Mouse (Mus musculus) CH12.LX (cell line): ENCODE results near the gene Cysrt1. TPM values are rescaled to one million over a fixed set of nuclear protein-coding genes. Genes with fewer than 3 reads are reported as not detected.

Source experiments
- DNase-seq: peaks from one replicate; pipeline ENCODE4 v3.0.0-alpha.2; 2013; ENCODE audit errors: extremely low read depth
- H3K27ac ChIP-seq: 2 replicates; pipeline ENCODE4 v1.5.1; 2012; ENCODE audit warnings: low read depth, mild to moderate bottlenecking, control low read depth, moderate library complexity; ENCODE audit not compliant: insufficient read depth
- H3K27me3 ChIP-seq: replicated peaks from 2 replicates; pipeline ENCODE3; 2012; ENCODE audit warnings: inconsistent platforms
- H3K36me3 ChIP-seq, 2 experiments: replicated peaks in 1 of 2; 2 replicates each; pipeline versions ENCODE3 to v1.6.1; 2012; ENCODE audit warnings: inconsistent platforms in 1 of 2, low read length in 1 of 2, mild to moderate bottlenecking in 1 of 2, mixed read lengths in 1 of 2, moderate library complexity in 1 of 2; ENCODE audit not compliant: control insufficient read depth in 1 of 2, insufficient read depth in 1 of 2
- H3K4me1 ChIP-seq, 2 experiments: 2 replicates each; pipeline ENCODE4 v1.6.1; 2012; ENCODE audit warnings: inconsistent platforms in 1 of 2, moderate library complexity in 1 of 2; ENCODE audit not compliant: insufficient read depth in 2 of 2, control insufficient read depth in 1 of 2
- H3K4me2 ChIP-seq: 2 replicates; pipeline ENCODE4 v1.6.1; 2012; ENCODE audit warnings: low read depth, mild to moderate bottlenecking, control low read depth; ENCODE audit not compliant: poor library complexity, insufficient read depth, severe bottlenecking
- H3K4me3 ChIP-seq, 3 experiments: fragments of 150-350 bp in 1 of 3; sonication (generic) in 1 of 3; replicated peaks in 1 of 3; 2 replicates each; pipeline versions ENCODE3 to v1.5.1; 2011 to 2012; ENCODE audit warnings: low read depth in 2 of 3, low read length in 2 of 3, mild to moderate bottlenecking in 2 of 3, moderate library complexity in 2 of 3, control low read depth in 1 of 3, improper control_type of control experiment in 1 of 3, inconsistent platforms in 1 of 3, mixed read lengths in 1 of 3; ENCODE audit not compliant: poor library complexity in 1 of 3
- H3K79me2 ChIP-seq: replicated peaks from 2 replicates; pipeline ENCODE4 v1.6.1; 2012; ENCODE audit warnings: mild to moderate bottlenecking, moderate library complexity; ENCODE audit not compliant: control insufficient read depth, poor library complexity, insufficient read depth, severe bottlenecking; ENCODE audit errors: extremely low read depth
- H3K9ac ChIP-seq: 2 replicates; pipeline ENCODE4 v1.6.1; 2012; ENCODE audit warnings: low read depth, mild to moderate bottlenecking, control low read depth, moderate library complexity; ENCODE audit not compliant: insufficient read depth
- H3K9me3 ChIP-seq: replicated peaks from 2 replicates; pipeline ENCODE3; 2012; ENCODE audit warnings: low read length, inconsistent platforms, mixed read lengths
- BHLHE40 ChIP-seq: IDR thresholded peaks from 2 replicates; pipeline ENCODE4 v1.6.1; 2011; ENCODE audit warnings: mild to moderate bottlenecking, low read depth, low read length, improper control_type of control experiment
- CHD2 ChIP-seq: IDR thresholded peaks from 2 replicates; pipeline ENCODE4 v1.6.1; 2011; ENCODE audit warnings: low read length, improper control_type of control experiment
- CTCF ChIP-seq, 2 experiments: IDR thresholded peaks in 1 of 2; conservative IDR thresholded peaks in 1 of 2; 2 replicates each; pipeline ENCODE4 v1.5.1; 2011 to 2012; ENCODE audit warnings: low read depth in 2 of 2, low read length in 2 of 2, improper control_type of control experiment in 1 of 2, inconsistent platforms in 1 of 2, mild to moderate bottlenecking in 1 of 2, moderate library complexity in 1 of 2
- E2F4 ChIP-seq: IDR thresholded peaks from 2 replicates; pipeline ENCODE4 v1.6.1; 2011; ENCODE audit warnings: low read depth, low read length, improper control_type of control experiment; ENCODE audit not compliant: insufficient replicate concordance
- ELF1 ChIP-seq: IDR thresholded peaks from 2 replicates; pipeline ENCODE4 v1.6.1; 2014; ENCODE audit warnings: low read depth, mild to moderate bottlenecking, inconsistent platforms, low read length, improper control_type of control experiment
- ETS1 ChIP-seq: conservative IDR thresholded peaks from 2 replicates; pipeline ENCODE4 v1.6.1; 2012; ENCODE audit warnings: low read depth, mild to moderate bottlenecking, inconsistent platforms, low read length, improper control_type of control experiment, moderate library complexity
- IRF4 ChIP-seq: IDR thresholded peaks from 2 replicates; pipeline ENCODE4 v1.6.1; 2014; ENCODE audit warnings: low read depth, mild to moderate bottlenecking, inconsistent platforms, low read length, improper control_type of control experiment
- JUN ChIP-seq: IDR thresholded peaks from 2 replicates; pipeline ENCODE4 v1.6.1; 2011; ENCODE audit warnings: low read depth, mild to moderate bottlenecking, low read length, improper control_type of control experiment, moderate library complexity; ENCODE audit not compliant: insufficient read depth
- JUND ChIP-seq: conservative IDR thresholded peaks from 2 replicates; pipeline ENCODE4 v1.6.1; 2011; ENCODE audit warnings: low read depth, low read length, improper control_type of control experiment
- KAT2A ChIP-seq: IDR thresholded peaks from 2 replicates; pipeline ENCODE4 v1.6.1; 2012; ENCODE audit warnings: low read length, improper control_type of control experiment, inconsistent platforms; ENCODE audit not compliant: insufficient replicate concordance
- MAZ ChIP-seq: IDR thresholded peaks from 2 replicates; pipeline ENCODE4 v1.6.1; 2012; ENCODE audit warnings: low read depth, mild to moderate bottlenecking, inconsistent platforms, low read length, improper control_type of control experiment, moderate library complexity
- MEF2A ChIP-seq: IDR thresholded peaks from 2 replicates; pipeline ENCODE4 v1.6.1; 2014; ENCODE audit warnings: low read depth, mild to moderate bottlenecking, inconsistent platforms, low read length, improper control_type of control experiment, borderline replicate concordance
- MXI1 ChIP-seq: IDR thresholded peaks from 2 replicates; pipeline ENCODE4 v1.6.1; 2011; ENCODE audit warnings: mild to moderate bottlenecking, low read depth, low read length, improper control_type of control experiment
- MYC ChIP-seq: IDR thresholded peaks from 2 replicates; pipeline ENCODE4 v1.6.1; 2011; ENCODE audit warnings: low read depth, mild to moderate bottlenecking, improper control_type of control experiment, low read length
- NELFE ChIP-seq: IDR thresholded peaks from 2 replicates; pipeline ENCODE4 v1.6.1; 2011; ENCODE audit warnings: low read depth, low read length, improper control_type of control experiment
- NRF1 ChIP-seq: IDR thresholded peaks from 2 replicates; pipeline ENCODE4 v1.6.1; 2014; ENCODE audit warnings: low read depth, mild to moderate bottlenecking, inconsistent platforms, low read length, improper control_type of control experiment, moderate library complexity
- PAX5 ChIP-seq: IDR thresholded peaks from 2 replicates; pipeline ENCODE4 v1.6.1; 2012; ENCODE audit warnings: low read length, inconsistent platforms, mixed read lengths
- POLR2A ChIP-seq: IDR thresholded peaks from 2 replicates; pipeline ENCODE4 v1.6.1; 2011; ENCODE audit warnings: low read depth, mild to moderate bottlenecking, improper control_type of control experiment, low read length
- RAD21 ChIP-seq: IDR thresholded peaks from 2 replicates; pipeline ENCODE4 v1.6.1; 2011; ENCODE audit warnings: low read depth, mild to moderate bottlenecking, low read length, improper control_type of control experiment, moderate library complexity
- SIN3A ChIP-seq: IDR thresholded peaks from 2 replicates; pipeline ENCODE4 v1.6.1; 2012; ENCODE audit warnings: low read length, improper control_type of control experiment, inconsistent platforms
- SMC3 ChIP-seq: IDR thresholded peaks from 2 replicates; pipeline ENCODE4 v1.6.1; 2011; ENCODE audit warnings: low read depth, low read length, improper control_type of control experiment
- TBP ChIP-seq: conservative IDR thresholded peaks from 2 replicates; pipeline ENCODE4 v1.6.1; 2011; ENCODE audit warnings: low read depth, low read length, improper control_type of control experiment
- TCF12 ChIP-seq: IDR thresholded peaks from 2 replicates; pipeline ENCODE4 v1.6.1; 2014; ENCODE audit warnings: low read depth, mild to moderate bottlenecking, inconsistent platforms, low read length, improper control_type of control experiment
- UBTF ChIP-seq: IDR thresholded peaks from 2 replicates; pipeline ENCODE4 v1.6.1; 2012; ENCODE audit warnings: low read depth, mild to moderate bottlenecking, inconsistent platforms, low read length, improper control_type of control experiment, moderate library complexity
- ZC3H11A ChIP-seq: IDR thresholded peaks from 2 replicates; pipeline ENCODE4 v1.6.1; 2012; ENCODE audit warnings: low read depth, mild to moderate bottlenecking, inconsistent platforms, low read length, improper control_type of control experiment
- ZNF384 ChIP-seq: IDR thresholded peaks from 2 replicates; pipeline ENCODE4 v1.6.1; 2012; ENCODE audit warnings: low read depth, low read length, improper control_type of control experiment, inconsistent platforms
- dilution Hi-C: fragments of 300-500 bp; cut with MboI; formaldehyde crosslinking; loops from 2 replicates; pipeline ENCODE4 v1.14.3; 2020; ENCODE audit warnings: low sequenced_read_pairs; ENCODE audit not compliant: extremely low pct_unique_long_range_greater_than_20kb, extremely low pct_ligation_motif_present
- in situ Hi-C: fragments of 300-500 bp; cut with MboI; formaldehyde crosslinking; loops from 3 replicates; pipeline ENCODE4 v1.14.3; 2019; ENCODE audit warnings: low sequenced_read_pairs, low pct_ligation_motif_present, low pct_unique_long_range_greater_than_20kb, mixed read lengths
- polyA plus RNA-seq: library from polyadenylated mRNA; unstranded; fragments of >175 nt; gene quantifications from 2 replicates; pipeline ENCODE4 v1.2.1, GENCODE M21; 2012; ENCODE audit warnings: low read depth; ENCODE audit not compliant: insufficient read length
- total RNA-seq, 2 experiments: library from RNA; depleted of rRNA; stranded (reverse); fragments of 300-350 nt in 1 of 2; fragments of >200 nt in 1 of 2; gene quantifications; 2 replicates each; pipeline ENCODE4 v1.2.3; 2012 to 2014

The Cysrt1 gene
- total and polyA plus RNA-seq, 3 experiments, result not detected

DNA sequence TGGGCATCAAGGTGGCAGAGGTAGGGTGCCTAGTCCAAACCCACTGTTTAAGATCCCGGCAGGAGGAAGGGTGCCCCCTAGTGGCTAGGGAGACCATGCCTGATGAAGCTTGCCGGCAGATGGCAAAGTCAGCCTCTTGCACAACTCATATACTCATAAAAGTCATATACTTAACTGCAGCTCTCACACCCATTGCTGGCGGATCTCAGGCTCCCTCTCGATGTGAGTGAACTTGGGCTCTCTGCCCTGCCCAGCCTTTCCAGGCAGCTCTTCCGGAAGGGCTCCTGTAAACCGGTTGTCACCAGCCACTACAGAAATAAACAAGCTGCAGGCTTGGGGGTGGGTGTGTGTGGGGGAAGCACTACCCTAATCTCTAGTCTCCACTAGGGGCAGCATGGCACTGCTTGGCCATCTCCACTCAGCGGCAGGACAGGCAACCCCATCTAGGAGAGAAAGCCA lies 13.8 kb downstream of the Cysrt1 start:
- DNase-seq, result peak; percentile 90
- H3K4me3 ChIP-seq, result peak overlapping the region; percentile 23 to 33 (median 23)
- dilution Hi-C loops, result no loop called here
- peaks cover 5% of the 10 kb centered on the region for H3K79me2 ChIP-seq
- peak overlapping the region; percentile 14; the same call in 1 of the 2 replicates for H3K27ac ChIP-seq
- peaks cover 4 to 5% of the 10 kb centered on the region in 2 experiments for H3K36me3 ChIP-seq
- no peak for TF ChIP-seq KAT2A
- peak; percentile 75 for TF ChIP-seq ELF1
- TF ChIP-seq TCF12, result peak; percentile 30; the same call in 1 of the 2 replicates
- TF ChIP-seq TBP, result no peak
- no peak for TF ChIP-seq JUN
- 0 out of 2 replicates have a peak, but pooled peaks have one; percentile 66 for TF ChIP-seq SIN3A
- no peak; the same call in 1 of the 2 replicates for TF ChIP-seq ETS1
- no peak; the same call in 1 of the 2 replicates for TF ChIP-seq POLR2A
- TF ChIP-seq NELFE, result peak; percentile 40
- 0 out of 2 replicates have a peak, but pooled peaks have one; percentile 40 for TF ChIP-seq CHD2
- TF ChIP-seq CTCF (conservative IDR thresholded peaks at IDR 0.05 in 1 of 2, IDR thresholded peaks at IDR 0.05 in 1 of 2; ENCODE audit: low read depth in 2 of 2, low read length in 2 of 2), result peak; percentile 80 to 95
- TF ChIP-seq MEF2A, result 0 out of 2 replicates have a peak, but pooled peaks have one; percentile 15
- TF ChIP-seq MAZ, result no peak
- peak; percentile 59 for TF ChIP-seq SMC3
- 0 out of 2 replicates have a peak, but pooled peaks have one; percentile 54 for TF ChIP-seq UBTF
- TF ChIP-seq IRF4, result no peak; the same call in 1 of the 2 replicates
- TF ChIP-seq ZC3H11A, result no peak
- TF ChIP-seq NRF1, result 0 out of 2 replicates have a peak, but pooled peaks have one; percentile 7
- peak; percentile 72 for TF ChIP-seq RAD21
- TF ChIP-seq MYC, result no peak
- TF ChIP-seq, all 38 proteins: peak for 11
- in situ Hi-C loops, result no loop called here
- Histone ChIP-seq H3K9me3 (no peaks in the 10 kb centered on the region), H3K4me1 (peaks cover 4 to 26% of the 10 kb centered on the region in 2 experiments; a peak in 3 of 4 replicates), H3K9ac (no peak overlapping the region), H3K27me3 (peaks cover 45% of the 10 kb centered on the region), H3K4me2 (peak overlapping the region; percentile 52)

- peaks cover 9% of the 10 kb centered on the region for H3K79me2 ChIP-seq
- dilution Hi-C loops, result no loop called here
- H3K4me3 ChIP-seq, result no peak overlapping the region
Measured at GRCm38 (mm10) chr2:25227406-25227805, 14.8 kb downstream of the Cysrt1 start.

More at GRCm38 (mm10) chr2:25227406-25227805, 14.8 kb downstream of the Cysrt1 start:
- Histone ChIP-seq H3K9ac (no peak overlapping the region), H3K4me1 (peaks cover 6 to 27% of the 10 kb centered on the region in 2 experiments; a peak in 3 of 4 replicates), H3K27ac (no peak overlapping the region), H3K36me3 (peaks cover 8 to 14% of the 10 kb centered on the region in 2 experiments), H3K9me3 (no peaks in the 10 kb centered on the region), H3K4me2 (no peak overlapping the region), H3K27me3 (peaks cover 34% of the 10 kb centered on the region)
- no peak for TF ChIP-seq MEF2A
- TF ChIP-seq NELFE, result no peak
- TF ChIP-seq ETS1, result no peak
- no peak for TF ChIP-seq JUND
- no peak for TF ChIP-seq E2F4
- no peak for TF ChIP-seq BHLHE40
- no peak for TF ChIP-seq MYC
- TF ChIP-seq CHD2, result no peak
- TF ChIP-seq PAX5, result no peak
- no peak for TF ChIP-seq RAD21
- no peak for TF ChIP-seq ZC3H11A
- no peak for TF ChIP-seq ZNF384
- no peak for TF ChIP-seq IRF4
- no peak for TF ChIP-seq JUN
- no peak for TF ChIP-seq MAZ
- TF ChIP-seq MXI1, result no peak
- in situ Hi-C loops, result no loop called here
- DNase-seq, result no peak
